Mouse (Mus musculus) heart, adult 18-20 months (tissue): ENCODE measurements around the gene Clrn1. TPM values are rescaled to one million over a fixed set of nuclear protein-coding genes. Genes with fewer than 3 reads are reported as not detected.

ENCODE experiments used
- DNase-seq, 2 experiments: peaks; one replicate each; pipeline ENCODE4 v3.0.0; 2021 to 2022; ENCODE audit warnings: mixed read lengths in 1 of 2
- total RNA-seq, 2 experiments: library from RNA; stranded (reverse); gene quantifications; 2 replicates each; pipeline ENCODE4 v1.2.3; 2021

The Clrn1 gene
- total RNA-seq, 2 experiments from 2014 or later = not detected

DNA sequence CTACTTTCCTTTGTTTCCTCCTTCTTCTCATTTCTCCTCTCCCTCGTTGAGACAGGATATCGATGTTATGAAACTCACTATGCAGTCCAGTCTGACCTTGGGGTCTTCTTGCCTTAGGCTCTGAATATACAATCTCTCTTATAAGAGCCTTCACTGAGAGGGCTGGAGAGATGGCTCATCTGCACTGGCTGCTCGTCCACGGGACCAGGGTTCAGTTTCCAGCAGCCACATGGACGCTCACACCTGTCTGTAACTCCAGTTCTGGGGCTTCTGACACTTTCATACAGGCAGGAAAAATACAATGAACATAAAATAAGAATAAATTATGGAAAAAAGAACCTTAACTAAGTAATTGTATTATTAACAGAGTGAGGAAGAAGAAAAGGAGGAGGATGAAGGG is 53.6 kb downstream of the Clrn1 start:
- DNase-seq = no peak

GRCm38 (mm10) chr3:58829926-58830325 is 55.2 kb downstream of the Clrn1 start:
- DNase-seq = no peak

DNA sequence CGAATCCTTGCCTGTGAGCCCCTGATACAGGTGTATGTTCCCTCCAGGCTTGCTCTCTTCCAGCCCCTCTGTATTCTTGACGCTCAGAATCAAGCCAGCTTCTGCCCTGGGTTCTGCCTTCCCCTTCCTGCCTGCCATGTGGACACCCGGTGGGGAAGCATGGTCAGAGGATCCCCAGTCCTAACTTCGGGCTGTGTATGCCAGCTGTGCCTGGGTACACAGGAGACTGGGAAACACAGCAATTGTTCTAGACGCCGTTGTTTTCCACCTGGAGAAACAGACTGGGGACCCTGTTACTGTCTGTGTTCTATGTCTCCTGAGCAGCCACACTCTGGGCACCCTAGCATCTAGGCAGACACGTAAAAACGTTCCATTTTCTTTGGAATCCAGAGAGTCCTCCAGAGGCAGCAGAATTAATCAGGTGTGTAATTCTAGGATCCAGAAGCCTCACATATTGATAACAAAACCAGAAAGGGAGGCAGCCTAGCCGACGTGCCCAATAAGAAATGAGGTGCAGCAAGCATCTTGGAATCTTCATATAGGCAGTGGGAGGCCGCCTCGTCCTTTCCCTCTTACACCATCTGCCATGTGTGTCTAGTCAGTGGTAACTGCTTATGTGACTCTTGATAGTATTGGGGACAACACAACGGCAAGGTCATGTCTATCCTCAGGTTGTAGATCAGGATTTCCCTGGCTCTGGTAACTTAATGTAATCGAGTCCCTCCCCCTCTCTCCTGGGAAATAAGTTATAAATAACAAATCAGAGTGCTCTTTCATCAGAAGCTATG is 56.6 kb downstream of the Clrn1 start:
- no peak for DNase-seq

- DNase-seq = no peak
Measured at GRCm38 (mm10) chr3:58826266-58826665, 58.9 kb downstream of the Clrn1 start.

DNA sequence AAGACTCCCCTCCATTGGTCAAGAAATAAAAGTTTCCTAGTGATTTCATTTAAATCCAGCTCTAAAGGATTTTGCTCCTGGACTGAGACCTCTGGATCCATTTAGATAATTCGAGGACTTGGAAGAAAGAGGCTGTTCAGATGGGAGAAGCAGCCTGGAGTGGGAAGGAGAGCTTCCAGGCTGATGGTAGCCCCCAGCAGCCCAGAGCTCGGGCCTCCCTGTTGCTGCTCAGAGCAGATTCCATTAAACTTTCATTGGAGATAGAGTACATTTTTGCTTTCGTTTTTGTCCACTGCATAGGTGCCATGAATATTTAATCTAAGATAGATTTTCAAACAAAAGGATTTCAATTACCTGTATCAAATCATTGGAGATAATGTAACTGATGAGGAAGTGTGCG is 62.9 kb downstream of the Clrn1 start, which contains the start of gene Mindy4b-ps:
Gene Mindy4b-ps (minus strand): TSS at position 101 of the 400 bp plus-strand sequence.
- DNase-seq = no peak

DNA sequence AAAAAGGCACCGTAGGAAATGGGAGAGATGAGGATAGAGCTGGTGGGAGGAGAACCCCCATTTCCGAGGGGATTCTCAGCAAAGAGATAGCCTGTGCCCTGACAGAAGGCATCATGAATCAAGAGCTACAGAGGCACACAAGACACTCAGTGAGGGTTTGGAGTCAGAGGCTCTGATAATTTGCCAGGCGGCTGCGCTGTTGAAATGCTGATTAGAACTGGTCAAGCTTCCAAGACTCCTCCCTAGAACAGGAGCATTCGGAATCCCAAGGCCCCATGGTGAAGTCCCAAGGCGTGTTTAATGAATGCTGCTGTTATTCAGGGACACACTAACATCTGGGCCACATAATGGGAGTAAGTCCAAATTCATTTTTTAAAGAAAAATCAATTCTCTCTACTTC is 67.8 kb downstream of the Clrn1 start:
- peak; percentile 26 to 29 for DNase-seq

DNA sequence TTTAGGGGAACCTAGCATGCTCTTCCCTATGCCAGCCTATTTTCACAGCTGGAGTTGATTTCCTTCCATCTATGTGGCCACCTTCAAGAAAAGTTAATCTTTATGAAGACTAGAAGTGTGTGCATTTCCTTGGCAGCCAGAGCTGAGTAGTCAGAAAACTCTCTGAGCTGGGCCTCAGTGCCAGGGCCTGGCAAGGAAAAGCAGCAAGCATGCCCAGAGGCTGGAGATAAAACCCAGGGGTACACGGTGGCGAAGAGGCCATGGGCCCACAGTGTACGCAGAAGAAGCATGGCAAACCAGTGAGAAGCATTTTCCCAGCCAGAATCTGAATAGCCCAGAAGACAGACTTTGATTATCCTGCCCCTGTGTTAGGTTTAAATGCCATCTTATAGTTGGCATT is 70.9 kb downstream of the Clrn1 start:
- DNase-seq = peak; percentile 62 to 71

DNA sequence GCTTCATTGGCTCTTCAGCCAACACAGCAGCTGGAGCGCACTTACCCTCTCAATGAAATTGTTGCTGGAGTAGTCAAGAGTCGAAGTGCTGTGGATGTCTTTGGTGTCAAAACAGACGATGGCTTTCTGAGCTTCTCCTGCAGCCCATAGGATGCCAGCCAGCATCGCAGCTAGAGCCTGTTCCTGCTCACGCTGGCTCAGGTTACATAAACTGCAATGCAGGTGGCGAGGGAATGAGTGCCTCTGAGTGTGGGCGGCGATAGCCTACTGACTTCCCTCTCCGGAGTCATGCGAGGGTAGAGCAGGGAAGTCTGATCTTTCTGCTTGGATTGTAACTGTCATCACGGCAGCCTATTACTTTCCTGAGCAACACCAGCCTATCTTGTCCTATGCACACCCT is 74.8 kb downstream of the Clrn1 start:
- DNase-seq = no peak

- DNase-seq = no peak
Measured at GRCm38 (mm10) chr3:58809111-58809915, 75.8 kb downstream of the Clrn1 start.

GRCm38 (mm10) chr3:58808636-58809035 is 76.5 kb downstream of the Clrn1 start:
- no peak for DNase-seq

- peak; percentile 65 to 83 for DNase-seq
Measured at GRCm38 (mm10) chr3:58804745-58805144, 80.4 kb downstream of the Clrn1 start.

DNA sequence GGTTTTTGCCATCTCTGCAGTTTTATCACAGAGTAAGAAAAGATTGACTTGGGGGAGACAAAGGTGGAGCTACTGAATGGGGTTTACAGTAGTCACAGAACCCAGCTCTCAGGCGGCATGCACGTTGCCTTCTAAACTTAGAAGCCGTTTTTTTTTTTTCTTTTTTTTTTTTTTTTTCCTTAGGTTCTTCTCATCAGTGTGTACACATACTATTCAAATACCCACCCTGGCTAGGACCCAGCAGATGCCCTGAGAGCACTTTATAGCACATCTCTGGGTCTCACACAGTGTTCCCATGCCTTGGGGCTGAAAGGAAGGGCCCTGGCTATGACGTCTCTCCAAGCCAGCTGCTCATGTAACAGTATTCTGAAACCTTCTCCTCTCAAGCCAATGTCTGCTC is 86.5 kb downstream of the Clrn1 start:
- no peak for DNase-seq

GRCm38 (mm10) chr3:58798245-58798644 is 86.9 kb downstream of the Clrn1 start:
- DNase-seq = no peak

Other genes starting within 250 kb of the Clrn1 start
- gene Erich6, start 248.1 kb downstream of the Clrn1 start, total RNA-seq = not detected
- gene Siah2, start 192.9 kb downstream of the Clrn1 start, total RNA-seq = 10 to 100 TPM; 11.8 to 12.5 TPM
- gene Mindy4b-ps, start 63.0 kb downstream of the Clrn1 start, total RNA-seq = under 1 TPM; 0.23 to 0.40 TPM
- gene Med12l, start 120.5 kb upstream of the Clrn1 start, total RNA-seq = 1 to 10 TPM; 6.6 to 8.1 TPM
- 1 to 10 TPM in 1 of 2 experiments, under 1 TPM in 1; 0.22 to 1.0 TPM for gene Gpr171, start 216.5 kb upstream of the Clrn1 start, total RNA-seq